In the genomic region with DNA sequence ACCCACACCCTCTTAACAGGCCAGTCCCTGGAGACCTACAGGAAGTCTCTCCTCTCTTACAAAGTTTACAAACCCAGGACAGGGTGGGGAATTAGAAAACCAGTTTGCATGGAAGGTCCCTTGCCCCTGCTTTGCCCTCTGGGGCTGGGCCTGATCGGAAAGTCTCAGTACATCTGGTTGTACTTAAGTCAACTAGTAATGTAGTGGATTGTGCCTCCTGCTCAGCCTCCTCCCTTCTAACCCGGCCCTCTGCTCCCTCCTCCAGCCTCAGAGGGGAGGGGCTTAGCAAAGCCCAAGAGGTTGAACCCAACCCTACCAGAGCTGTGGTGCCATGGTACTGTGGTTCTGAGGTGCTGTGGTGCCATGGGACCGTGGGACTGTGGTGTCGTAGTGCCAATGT, we compare ENCODE assay signal across 14 mouse cellular contexts. TPM values are rescaled to one million over a fixed set of nuclear protein-coding genes. Genes with fewer than 3 reads are reported as not detected.
A peak's percentile ranks its signal among the peaks of the same experiment; 100 is the strongest.
DNase-seq lines count a peak whose midpoint lies in the region; ATAC-seq and TF ChIP-seq lines count a peak whose summit lies in the region.
"Had no signal": no experiment of that assay in that cellular context is flagged by ENCODE, and none has a peak within 500 bp of the region (broad histone marks: within the 10 kb centered on the region; RNA-seq: fewer than 3 reads in every experiment).

No protein-coding gene starts in this region.

- peak; percentile 28; the same call in 1 of the 2 replicates for ATAC-seq in stomach, embryonic 14.5 days (ENCODE audit: insufficient number of reproducible peaks, insufficient read depth, low FRiP score, low read depth)
- no peak for ATAC-seq in stomach, postnatal 0 days (ENCODE audit: low FRiP score, low TSS enrichment)
- ATAC-seq in stomach, embryonic 16.5 days (ENCODE audit: insufficient read depth, low FRiP score) = no peak

- peak overlapping the region; percentile 44; the same call in 1 of the 2 replicates for H3K27ac ChIP-seq in stomach, embryonic 14.5 days (ENCODE audit: low read length)
- H3K27ac ChIP-seq in stomach, postnatal 0 days (replicated peaks) = no peak overlapping the region
- H3K27ac ChIP-seq in limb, embryonic 10.5 days = peak overlapping the region; percentile 86
- H3K27ac ChIP-seq in stomach, embryonic 16.5 days (ENCODE audit: low read length) = peak overlapping the region; percentile 36; the same call in 1 of the 2 replicates

- no peaks in the 10 kb centered on the region for H3K36me3 ChIP-seq in stomach, embryonic 14.5 days (ENCODE audit: control insufficient read depth, insufficient read depth, low read length)
- no peaks in the 10 kb centered on the region for H3K36me3 ChIP-seq in stomach, postnatal 0 days (ENCODE audit: control insufficient read depth, insufficient read depth, low read length)
- H3K36me3 ChIP-seq in limb, embryonic 10.5 days = no peaks in the 10 kb centered on the region
- H3K36me3 ChIP-seq in stomach, embryonic 16.5 days (ENCODE audit: control insufficient read depth, insufficient read depth, low read length) = no peaks in the 10 kb centered on the region

- 52% methylated on average over 4 of the region's 4 CpGs for WGBS in stomach, embryonic 14.5 days
- 48% methylated on average over 4 of the region's 4 CpGs for WGBS in stomach, postnatal 0 days
- 38% methylated on average over 4 of the region's 4 CpGs for WGBS in limb, embryonic 10.5 days
- 49% methylated on average over 4 of the region's 4 CpGs for WGBS in stomach, embryonic 16.5 days

- peaks cover 13% of the 10 kb centered on the region for H3K4me1 ChIP-seq in stomach, embryonic 14.5 days (ENCODE audit: control insufficient read depth, insufficient read depth, low read length)
- H3K4me1 ChIP-seq in stomach, postnatal 0 days (replicated peaks; ENCODE audit: control insufficient read depth, insufficient read depth) = no peaks in the 10 kb centered on the region
- H3K4me1 ChIP-seq in limb, embryonic 10.5 days = peaks cover 72% of the 10 kb centered on the region
- H3K4me1 ChIP-seq in stomach, embryonic 16.5 days (ENCODE audit: control insufficient read depth, insufficient read depth, low read length) = peaks cover 14% of the 10 kb centered on the region

- no peak overlapping the region for H3K4me3 ChIP-seq in stomach, embryonic 14.5 days (ENCODE audit: low read depth, low read length)
- no peak overlapping the region for H3K4me3 ChIP-seq in stomach, postnatal 0 days (ENCODE audit: low read depth, low read length)
- peak overlapping the region; percentile 13 for H3K4me3 ChIP-seq in limb, embryonic 10.5 days
- H3K4me3 ChIP-seq in stomach, embryonic 16.5 days (replicated peaks; ENCODE audit: low read length) = no peak overlapping the region

- intact Hi-C loops in gastrocnemius, postnatal 14 days (cut with DNase I; ENCODE audit: low total_unique reads) = no loop called here

- DNase-seq in gastrocnemius, postnatal 14 days = peak; percentile 40
- DNase-seq in gastrocnemius, postnatal 4 days (ENCODE audit: low spot score in 2 of 2) = no peak
- no peak for DNase-seq in stomach, postnatal 0 days (ENCODE audit: low spot score)
- peak; percentile 73 for DNase-seq in limb, embryonic 10.5 days (ENCODE audit: low spot score)
- DNase-seq in right cerebral cortex, postnatal 4 days = no peak
- no peak for DNase-seq in thymus, postnatal 10 days (ENCODE audit: low spot score in 2 of 2)
- DNase-seq: cerebellum, adult 9-10 months; kidney, adult 8-10 months had no signal

- TF ChIP-seq CTCF in stomach, postnatal 0 days (IDR thresholded peaks at IDR 0.05; ENCODE audit: low read depth) = no peak

- no peak for TF ChIP-seq EP300 in stomach, postnatal 0 days (optimal IDR thresholded peaks at IDR 0.05)

- no peak overlapping the region for H3K4me2 ChIP-seq in stomach, embryonic 14.5 days (replicated peaks; ENCODE audit: low read depth, low read length)
- H3K4me2 ChIP-seq in stomach, postnatal 0 days (replicated peaks; ENCODE audit: low read depth) = no peak overlapping the region
- H3K4me2 ChIP-seq in stomach, embryonic 16.5 days (ENCODE audit: low read depth, low read length) = no peak overlapping the region

- no peaks in the 10 kb centered on the region for H3K9me3 ChIP-seq in stomach, embryonic 14.5 days (ENCODE audit: control insufficient read depth, low read depth, low read length)
- no peaks in the 10 kb centered on the region for H3K9me3 ChIP-seq in stomach, postnatal 0 days (ENCODE audit: control insufficient read depth, low read length)
- no peaks in the 10 kb centered on the region for H3K9me3 ChIP-seq in limb, embryonic 10.5 days (replicated peaks)
- H3K9me3 ChIP-seq in stomach, embryonic 16.5 days (replicated peaks; ENCODE audit: control insufficient read depth, low read length) = no peaks in the 10 kb centered on the region

- H3K27me3 ChIP-seq in stomach, embryonic 14.5 days (ENCODE audit: control insufficient read depth, insufficient read depth, low read length) = no peaks in the 10 kb centered on the region
- no peaks in the 10 kb centered on the region for H3K27me3 ChIP-seq in stomach, postnatal 0 days (ENCODE audit: control insufficient read depth, insufficient read depth, low read length)
- H3K27me3 ChIP-seq in limb, embryonic 10.5 days (ENCODE audit: low read depth, poor library complexity, severe bottlenecking) = no peaks in the 10 kb centered on the region
- H3K27me3 ChIP-seq in stomach, embryonic 16.5 days (ENCODE audit: control insufficient read depth, insufficient read depth, low read length) = no peaks in the 10 kb centered on the region

- H3K9ac ChIP-seq in stomach, embryonic 14.5 days (replicated peaks; ENCODE audit: low read depth, low read length) = no peak overlapping the region
- no peak overlapping the region for H3K9ac ChIP-seq in stomach, postnatal 0 days (ENCODE audit: low read length)
- H3K9ac ChIP-seq in stomach, embryonic 16.5 days (ENCODE audit: low read length) = no peak overlapping the region

RNA-seq across cellular contexts. Expression of gene Fignl2, which starts 3.9 kb away (rescaled TPM):
- 1 to 10 TPM; 1.3 to 1.4 TPM for total RNA-seq in gastrocnemius, postnatal 14 days (2021)
- total RNA-seq in gastrocnemius, postnatal 4 days (2021) = 1 to 10 TPM; 3.2 to 4.1 TPM
- polyA plus RNA-seq in stomach, embryonic 14.5 days (2014; fragmentation: Nextera tagmentation; extraction: Ambion mirVana) = 0.38 and 0.41 TPM in 2 replicates
- polyA plus RNA-seq in stomach, postnatal 0 days (2015; fragmentation: Nextera tagmentation; extraction: Ambion mirVana) = 0.19 and 0.22 TPM in 2 replicates
- 0.98 and 1.9 TPM in 2 replicates for polyA plus RNA-seq in limb, embryonic 10.5 days (2016; fragmentation: Nextera tagmentation; extraction: Ambion mirVana)
- 0.05 and 0.10 TPM in 2 replicates for polyA plus RNA-seq in stomach, embryonic 16.5 days (2015; fragmentation: Nextera tagmentation; extraction: Ambion mirVana)
- total RNA-seq: hematopoietic stem cell, adult 5-6 weeks had no signal

RNA-seq across cellular contexts. Expression of gene Ankrd33, which starts 33.3 kb away (rescaled TPM):
- not detected for total RNA-seq in gastrocnemius, postnatal 14 days (2021)
- total RNA-seq in gastrocnemius, postnatal 4 days (2021) = not detected
- not detected in 2 replicates for polyA plus RNA-seq in stomach, embryonic 14.5 days (2014; fragmentation: Nextera tagmentation; extraction: Ambion mirVana)
- polyA plus RNA-seq in stomach, postnatal 0 days (2015; fragmentation: Nextera tagmentation; extraction: Ambion mirVana) = not detected in 2 replicates
- not detected in 2 replicates for polyA plus RNA-seq in limb, embryonic 10.5 days (2016; fragmentation: Nextera tagmentation; extraction: Ambion mirVana)
- polyA plus RNA-seq in stomach, embryonic 16.5 days (2015; fragmentation: Nextera tagmentation; extraction: Ambion mirVana) = not detected in 2 replicates
- total RNA-seq: hematopoietic stem cell, adult 5-6 weeks; liver, adult 2 months; midbrain, postnatal 0 days had no signal
- polyA plus RNA-seq: gonadal fat pad, adult 2 months; liver, adult 2 months; midbrain, postnatal 0 days had no signal

RNA-seq across cellular contexts. Expression of gene Gm47841, which starts 35.0 kb away (rescaled TPM):
- not detected for total RNA-seq in gastrocnemius, postnatal 14 days (2021)
- under 1 TPM; 0.27 to 0.34 TPM for total RNA-seq in gastrocnemius, postnatal 4 days (2021)
- polyA plus RNA-seq in stomach, embryonic 14.5 days (2014; fragmentation: Nextera tagmentation; extraction: Ambion mirVana) = not detected in 2 replicates
- not detected in 2 replicates for polyA plus RNA-seq in stomach, postnatal 0 days (2015; fragmentation: Nextera tagmentation; extraction: Ambion mirVana)
- not detected in 2 replicates for polyA plus RNA-seq in limb, embryonic 10.5 days (2016; fragmentation: Nextera tagmentation; extraction: Ambion mirVana)
- polyA plus RNA-seq in stomach, embryonic 16.5 days (2015; fragmentation: Nextera tagmentation; extraction: Ambion mirVana) = not detected in 2 replicates
- total RNA-seq: hematopoietic stem cell, adult 5-6 weeks; liver, adult 2 months; midbrain, postnatal 0 days had no signal
- polyA plus RNA-seq: gonadal fat pad, adult 2 months; liver, adult 2 months; midbrain, postnatal 0 days had no signal

RNA-seq across cellular contexts. Expression of gene Acvrl1, which starts 46.1 kb away (rescaled TPM):
- total RNA-seq in gastrocnemius, postnatal 14 days (2021) = 10 to 100 TPM; 12.9 to 15.0 TPM
- total RNA-seq in gastrocnemius, postnatal 4 days (2021) = 10 to 100 TPM; 24.6 to 28.1 TPM
- polyA plus RNA-seq in stomach, embryonic 14.5 days (2014; fragmentation: Nextera tagmentation; extraction: Ambion mirVana) = 15.6 and 16.9 TPM in 2 replicates
- polyA plus RNA-seq in stomach, postnatal 0 days (2015; fragmentation: Nextera tagmentation; extraction: Ambion mirVana) = 13.5 and 15.2 TPM in 2 replicates
- 7.2 and 8.3 TPM in 2 replicates for polyA plus RNA-seq in limb, embryonic 10.5 days (2016; fragmentation: Nextera tagmentation; extraction: Ambion mirVana)
- 34.9 and 39.3 TPM in 2 replicates for polyA plus RNA-seq in stomach, embryonic 16.5 days (2015; fragmentation: Nextera tagmentation; extraction: Ambion mirVana)

Comparison
In these comparisons a context has a peak if more than half of its experiments do, and no peak if none do; other contexts are left out.
1. DNase-seq: peak in gastrocnemius, postnatal 14 days (single experiment) and limb, embryonic 10.5 days (single experiment); none in gastrocnemius, postnatal 4 days (0 of 2), stomach, postnatal 0 days (single experiment), right cerebral cortex, postnatal 4 days (single experiment) and thymus, postnatal 10 days (0 of 2).